Mouse (Mus musculus) myocyte (in vitro differentiated cells): ENCODE data around the gene Plxdc1. TPM values are rescaled to one million over a fixed set of nuclear protein-coding genes. Genes with fewer than 3 reads are reported as not detected.

Experiments used
- H3K27me3 ChIP-seq: one replicate; pipeline ENCODE4 v1.6.1; 2011; ENCODE audit not compliant: control insufficient read depth, insufficient read depth, insufficient read length
- H3K36me3 ChIP-seq: one replicate; pipeline ENCODE4 v1.6.1; 2011; ENCODE audit not compliant: control insufficient read depth, insufficient read depth
- H3K4me2 ChIP-seq: one replicate; pipeline ENCODE4 v1.6.1; 2011; ENCODE audit warnings: low read depth, control low read depth
- H3K4me3 ChIP-seq: one replicate; pipeline ENCODE4 v1.5.1; 2011; ENCODE audit warnings: mild to moderate bottlenecking, control low read depth, moderate library complexity
- H3K79me2 ChIP-seq: one replicate; pipeline ENCODE4 v1.6.1; 2011; ENCODE audit not compliant: control insufficient read depth, insufficient read depth
- H3ac ChIP-seq: one replicate; pipeline ENCODE4 v1.6.1; 2011; ENCODE audit not compliant: control insufficient read depth, insufficient read length
- CEBPB ChIP-seq: IDR thresholded peaks from 2 replicates; pipeline ENCODE4 v1.6.1; 2011; ENCODE audit warnings: mild to moderate bottlenecking, moderate library complexity; ENCODE audit not compliant: poor library complexity, insufficient read depth, severe bottlenecking
- E2F4 ChIP-seq: IDR thresholded peaks from one replicate; pipeline ENCODE4 v1.6.1; 2011; ENCODE audit warnings: mild to moderate bottlenecking, control low read depth, moderate library complexity; ENCODE audit not compliant: insufficient read depth
- MAX ChIP-seq: IDR thresholded peaks from one replicate; pipeline ENCODE4 v1.6.1; 2011; ENCODE audit warnings: low read depth, mild to moderate bottlenecking, control low read depth
- MYOD1 ChIP-seq, 3 experiments: IDR thresholded peaks; one replicate each; pipeline ENCODE4 v1.6.1; 2011; ENCODE audit warnings: control low read depth in 2 of 3, low read depth in 2 of 3, mild to moderate bottlenecking in 2 of 3, moderate library complexity in 1 of 3; ENCODE audit not compliant: insufficient read length in 2 of 3, control insufficient read depth in 1 of 3
- MYOG ChIP-seq, 3 experiments: IDR thresholded peaks; one replicate each; pipeline ENCODE4 v1.6.1; 2011; ENCODE audit warnings: control low read depth in 2 of 3, low read depth in 2 of 3, mild to moderate bottlenecking in 2 of 3; ENCODE audit not compliant: insufficient read length in 2 of 3, control insufficient read depth in 1 of 3, insufficient read depth in 1 of 3
- POLR2A ChIP-seq: IDR thresholded peaks from one replicate; pipeline ENCODE4 v1.6.1; 2011; ENCODE audit warnings: low read depth, mild to moderate bottlenecking, control low read depth, moderate library complexity; ENCODE audit not compliant: insufficient read length
- POLR2AphosphoS2 ChIP-seq: IDR thresholded peaks from one replicate; pipeline ENCODE4 v1.6.1; 2011; ENCODE audit warnings: low read depth, control low read depth; ENCODE audit not compliant: insufficient read length
- REST ChIP-seq: IDR thresholded peaks from one replicate; pipeline ENCODE4 v1.6.1; 2011; ENCODE audit warnings: mild to moderate bottlenecking, control low read depth, moderate library complexity; ENCODE audit not compliant: insufficient read depth, insufficient read length
- SRF ChIP-seq: IDR thresholded peaks from one replicate; pipeline ENCODE4 v1.6.1; 2011; ENCODE audit warnings: low read depth; ENCODE audit not compliant: control insufficient read depth, insufficient read length
- TCF12 ChIP-seq: IDR thresholded peaks from one replicate; pipeline ENCODE4 v1.6.1; 2011; ENCODE audit warnings: mild to moderate bottlenecking, control low read depth; ENCODE audit not compliant: poor library complexity, insufficient read depth, severe bottlenecking
- TCF3 ChIP-seq: IDR thresholded peaks from one replicate; pipeline ENCODE4 v1.6.1; 2011; ENCODE audit warnings: low read depth, control low read depth; ENCODE audit not compliant: insufficient read length
- USF1 ChIP-seq: IDR thresholded peaks from one replicate; pipeline ENCODE4 v1.6.1; 2011; ENCODE audit warnings: low read depth, mild to moderate bottlenecking, control low read depth, moderate library complexity
- polyA plus RNA-seq: library from polyadenylated mRNA; unstranded; fragments of >200 nt; fragmentation: generic; extraction: Trizol; gene quantifications from one replicate; pipeline ENCODE4 v1.2.1, GENCODE M21; 2012; ENCODE audit warnings: missing spikeins

Gene Plxdc1
- polyA plus RNA-seq, 1 experiment = 2.7 TPM

GRCm38 (mm10) chr11:97987551-97988526 is 1.6 kb upstream of the Plxdc1 start:
- Histone ChIP-seq H3K79me2 (no peaks in the 10 kb centered on the region), H3K27me3 (no peaks in the 10 kb centered on the region), H3K4me3 (peak overlapping the region; percentile 41), H3ac (no peak overlapping the region), H3K4me2 (peak overlapping the region; percentile 83), H3K36me3 (no peaks in the 10 kb centered on the region)
- TF ChIP-seq MAX (no peak), MYOG (IDR thresholded peaks at IDR 0.05; ENCODE audit: control insufficient read depth in 1 of 3, insufficient read depth in 1 of 3, insufficient read length in 2 of 3, low read depth in 2 of 3) (no peak), POLR2A (peak; percentile 48), POLR2AphosphoS2 (peak; percentile 29), TCF3 (no peak), CEBPB (0 out of 2 replicates have a peak, but pooled peaks have one; percentile 30), E2F4 (peak; percentile 24), TCF12 (no peak), SRF (no peak), REST (no peak)

- Histone ChIP-seq H3ac (peak overlapping the region; percentile 15), H3K4me3 (peak overlapping the region; percentile 41), H3K27me3 (no peaks in the 10 kb centered on the region), H3K79me2 (no peaks in the 10 kb centered on the region), H3K36me3 (no peaks in the 10 kb centered on the region), H3K4me2 (peak overlapping the region; percentile 83)
- TF ChIP-seq MAX (no peak), SRF (no peak), POLR2AphosphoS2 (no peak), MYOG (IDR thresholded peaks at IDR 0.05; ENCODE audit: control insufficient read depth in 1 of 3, insufficient read depth in 1 of 3, insufficient read length in 2 of 3, low read depth in 2 of 3) (no peak), CEBPB (no peak), USF1 (no peak), MYOD1 (IDR thresholded peaks at IDR 0.05; ENCODE audit: control insufficient read depth in 1 of 3, insufficient read length in 2 of 3, low read depth in 2 of 3) (no peak), TCF12 (no peak), REST (no peak), POLR2A (no peak), TCF3 (no peak), E2F4 (no peak)
Measured at GRCm38 (mm10) chr11:97986738-97987465, 658 bp upstream of the Plxdc1 start.

DNA sequence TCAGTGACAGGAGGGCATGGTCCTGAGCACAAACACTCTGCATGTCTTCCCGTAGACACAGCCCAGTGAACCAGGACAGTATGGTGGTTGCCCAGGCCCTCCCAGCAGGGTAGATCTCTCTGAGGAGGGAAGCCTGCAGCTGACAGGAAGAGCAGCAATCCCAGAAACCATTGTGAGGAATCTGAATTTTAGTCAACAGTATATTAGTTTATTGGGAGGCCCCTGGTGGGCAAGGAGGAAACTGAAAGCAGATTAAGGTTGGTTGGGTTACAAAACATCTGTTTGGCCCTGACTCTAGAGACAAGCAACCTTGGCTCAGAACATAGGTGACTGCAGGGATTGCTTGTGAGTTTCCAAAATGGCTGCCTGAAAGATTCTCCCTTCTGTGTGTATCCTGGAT is 2.3 kb downstream of the Plxdc1 start:
- TF ChIP-seq POLR2A (no peak), TCF12 (no peak)
- Histone ChIP-seq H3K27me3 (no peaks in the 10 kb centered on the region), H3ac (no peak overlapping the region), H3K79me2 (no peaks in the 10 kb centered on the region), H3K4me3 (no peak overlapping the region), H3K36me3 (no peaks in the 10 kb centered on the region), H3K4me2 (no peak overlapping the region)

- Histone ChIP-seq H3K36me3 (no peaks in the 10 kb centered on the region), H3K4me3 (no peak overlapping the region), H3K4me2 (no peak overlapping the region), H3K79me2 (no peaks in the 10 kb centered on the region), H3ac (no peak overlapping the region), H3K27me3 (no peaks in the 10 kb centered on the region)
- TF ChIP-seq POLR2A = no peak
- TF ChIP-seq E2F4 = no peak
- TF ChIP-seq USF1 = no peak
- no peak for TF ChIP-seq REST
- TF ChIP-seq TCF3 = no peak
- TF ChIP-seq TCF12 = no peak
- no peak for TF ChIP-seq MYOG (IDR thresholded peaks at IDR 0.05; ENCODE audit: control insufficient read depth in 1 of 3, insufficient read depth in 1 of 3, insufficient read length in 2 of 3, low read depth in 2 of 3)
- no peak for TF ChIP-seq MAX
- TF ChIP-seq MYOD1 (IDR thresholded peaks at IDR 0.05; ENCODE audit: control insufficient read depth in 1 of 3, insufficient read length in 2 of 3, low read depth in 2 of 3) = no peak
- TF ChIP-seq CEBPB = no peak
- no peak for TF ChIP-seq POLR2AphosphoS2
- TF ChIP-seq SRF = no peak
Measured at GRCm38 (mm10) chr11:97983506-97983905, 2.7 kb downstream of the Plxdc1 start.

GRCm38 (mm10) chr11:97982721-97983120 is 3.5 kb downstream of the Plxdc1 start:
- Histone ChIP-seq H3K4me2 (no peak overlapping the region), H3K27me3 (no peaks in the 10 kb centered on the region)

More at GRCm38 (mm10) chr11:97982721-97983120, 3.5 kb downstream of the Plxdc1 start:
- Histone ChIP-seq H3K79me2 (no peaks in the 10 kb centered on the region), H3K36me3 (no peaks in the 10 kb centered on the region), H3K4me3 (no peak overlapping the region), H3ac (no peak overlapping the region)
- TF ChIP-seq SRF = no peak
- no peak for TF ChIP-seq USF1
